Mouse (Mus musculus) gonadal fat pad, adult 2 months (tissue): ENCODE data around the gene Fam129c. TPM values are rescaled to one million over a fixed set of nuclear protein-coding genes. Genes with fewer than 3 reads are reported as not detected.

ENCODE experiments used
- DNase-seq: peaks from one replicate; pipeline ENCODE4 v3.0.0-alpha.2; 2012; ENCODE audit warnings: low read depth
- polyA plus RNA-seq: library from polyadenylated mRNA; depleted of rRNA; stranded (reverse); fragments of >200 nt; gene quantifications from 2 replicates; pipeline ENCODE4 v1.2.3, GENCODE M21; 2012; rRNA removed

The Fam129c gene
- 2.1 and 2.2 TPM in 2 replicates for polyA plus RNA-seq

- DNase-seq, result no peak
Measured at GRCm38 (mm10) chr8:71597451-71597850, at the start of gene Fam129c. Gene Fam129c, plus strand, starts transcription at chr8:71597648.

GRCm38 (mm10) chr8:71550754-71551153 is 46.7 kb upstream of the Fam129c start:
- no peak for DNase-seq

- DNase-seq, result no peak
Measured at GRCm38 (mm10) chr8:71552770-71553169, 44.7 kb upstream of the Fam129c start.

GRCm38 (mm10) chr8:71554001-71554400 is 43.4 kb upstream of the Fam129c start:
- DNase-seq, result no peak

- DNase-seq, result no peak
Measured at GRCm38 (mm10) chr8:71554644-71555043, 42.8 kb upstream of the Fam129c start.

- DNase-seq, result no peak
Measured at GRCm38 (mm10) chr8:71558071-71558957, 39.1 kb upstream of the Fam129c start, which contains the start of gene Tmem221. Gene Tmem221, minus strand, starts transcription at chr8:71558871.

GRCm38 (mm10) chr8:71558958-71559690 is 38.3 kb upstream of the Fam129c start:
- DNase-seq, result no peak

GRCm38 (mm10) chr8:71560071-71560470 is 37.4 kb upstream of the Fam129c start:
- no peak for DNase-seq

- DNase-seq, result no peak
Measured at GRCm38 (mm10) chr8:71560765-71561164, 36.7 kb upstream of the Fam129c start.

GRCm38 (mm10) chr8:71561401-71561800 is 36.0 kb upstream of the Fam129c start:
- DNase-seq, result no peak

- no peak for DNase-seq
Measured at GRCm38 (mm10) chr8:71562751-71563150, 34.7 kb upstream of the Fam129c start.

GRCm38 (mm10) chr8:71563992-71564391 is 33.5 kb upstream of the Fam129c start:
- no peak for DNase-seq

GRCm38 (mm10) chr8:71566501-71566900 is 30.9 kb upstream of the Fam129c start, which contains the start of gene Nxnl1:
Gene Nxnl1, minus strand, starts transcription at chr8:71566601.
- DNase-seq, result no peak

GRCm38 (mm10) chr8:71567587-71567986 is 29.9 kb upstream of the Fam129c start:
- no peak for DNase-seq

- DNase-seq, result no peak
Measured at GRCm38 (mm10) chr8:71568387-71568937, 29.0 kb upstream of the Fam129c start, which contains the start of gene Slc27a1. Gene Slc27a1, plus strand, starts transcription at chr8:71568882.

- DNase-seq, result no peak
Measured at GRCm38 (mm10) chr8:71568941-71569340, 28.5 kb upstream of the Fam129c start.

- peak; percentile 92 for DNase-seq
Measured at GRCm38 (mm10) chr8:71569366-71570290, 27.8 kb upstream of the Fam129c start.

- peak; percentile 82 for DNase-seq
Measured at GRCm38 (mm10) chr8:71570291-71570954, 27.0 kb upstream of the Fam129c start.

GRCm38 (mm10) chr8:71572077-71572476 is 25.4 kb upstream of the Fam129c start:
- no peak for DNase-seq

GRCm38 (mm10) chr8:71572847-71573633 is 24.4 kb upstream of the Fam129c start:
- DNase-seq, result peak; percentile 75
